8 mouse cellular contexts compared by ENCODE assay signal in genomic region chrX:85573532-85574181, GRCm38 (mm10). TPM values are rescaled to one million over a fixed set of nuclear protein-coding genes. Genes with fewer than 3 reads are reported as not detected.
DNase-seq lines count a peak whose midpoint lies in the region; ATAC-seq lines count a peak whose summit lies in the region.

Tab3 (plus strand) TSS chrX:85574022.

- peak; percentile 90 for ATAC-seq in inflammation-experienced regulatory T-cells, adult 6 months
- ATAC-seq in megakaryocyte-erythroid progenitor cell, adult 5-6 weeks (replicated peaks; ENCODE audit: low FRiP score, low TSS enrichment, poor library complexity, severe bottlenecking): peak; percentile 97

- intact Hi-C loops in gastrocnemius, postnatal 14 days (cut with DNase I; ENCODE audit: low total_unique reads): no loop called here
- intact Hi-C loops in left cerebral cortex, postnatal 10 days (cut with DNase I): no loop called here

- DNase-seq in adrenal gland, adult (ENCODE audit: inconsistent age in 2 of 2, low spot score in 1 of 2): peak; percentile 97 to 98
- DNase-seq in embryo, embryonic 10.5 days (ENCODE audit: low spot score): peak; percentile 93
- DNase-seq in gastrocnemius, postnatal 14 days: peak; percentile 94
- peak; percentile 90 to 95 for DNase-seq in left cerebral cortex, postnatal 10 days (ENCODE audit: extremely low spot score in 1 of 2, low spot score in 2 of 2)
- peak; percentile 90 for DNase-seq in right cerebral cortex, postnatal 25 days
- DNase-seq in urinary bladder, postnatal 4 days (ENCODE audit: low spot score in 2 of 2): peak; percentile 93

RNA-seq across cellular contexts. Expression of gene Tab3, which starts in this region (rescaled TPM):
- total RNA-seq in gastrocnemius, postnatal 14 days (2021): 1 to 10 TPM; 3.8 to 4.8 TPM
- 1 to 10 TPM; 2.4 to 3.5 (median 2.9) TPM for polyA plus RNA-seq in inflammation-experienced regulatory T-cells, adult 6 months (2017; shearing (Covaris generic))
- total RNA-seq in left cerebral cortex, postnatal 10 days (2021): 10 to 100 TPM; 16.1 to 20.1 TPM
- 27.2 and 41.2 TPM in 2 replicates for total RNA-seq in megakaryocyte-erythroid progenitor cell, adult 5-6 weeks (2014; fragmentation: Nextera tagmentation)
- 16.6 and 16.7 TPM in 2 replicates for total RNA-seq in megakaryocyte-erythroid progenitor cell, adult 5-6 weeks (2017)

Comparison
In these comparisons a context has a peak if more than half of its experiments do, and no peak if none do; other contexts are left out.
1. Peak in every context shown above with its lines: DNase-seq and ATAC-seq.